Mouse (Mus musculus) midbrain, postnatal 0 days (tissue): ENCODE data around the gene Rdm1. TPM values are rescaled to one million over a fixed set of nuclear protein-coding genes. Genes with fewer than 3 reads are reported as not detected.
"Not testable (repeated sequence)": the region's sequence is repeated elsewhere in the genome, so short reads cannot be mapped to it uniquely, and the experiment has no call there.

Experiments
- ATAC-seq: fragments of 200-750 bp; cut with Nextera tagmentation; 2 replicates; pipeline ENCODE4 v1.8.0; 2017; ENCODE audit warnings: moderate number of reproducible peaks, mild to moderate bottlenecking, moderate TSS enrichment, moderate library complexity; ENCODE audit not compliant: low FRiP score
- DNase-seq: peaks from one replicate; pipeline ENCODE4 v3.0.0-alpha.2; 2015; ENCODE audit warnings: low spot score
- H3K27ac ChIP-seq: fragments of 300-500 bp; sonication (generic); 2 replicates; pipeline ENCODE4 v1.5.1; 2014; ENCODE audit warnings: low read depth, mild to moderate bottlenecking, low read length, mixed read lengths
- H3K27me3 ChIP-seq: fragments of 300-500 bp; sonication (generic); 2 replicates; pipeline ENCODE4 v1.6.1; 2014; ENCODE audit warnings: low read length, control low read depth, mixed read lengths; ENCODE audit not compliant: insufficient read depth
- H3K36me3 ChIP-seq: fragments of 300-500 bp; sonication (generic); 2 replicates; pipeline ENCODE4 v1.6.1; 2014; ENCODE audit warnings: low read length, control low read depth, mixed read lengths; ENCODE audit not compliant: insufficient read depth
- H3K4me1 ChIP-seq: fragments of 300-500 bp; sonication (generic); 2 replicates; pipeline ENCODE4 v1.6.1; 2014; ENCODE audit warnings: mild to moderate bottlenecking, control low read depth, antibody characterized with exemption, low read length, mixed read lengths; ENCODE audit not compliant: insufficient read depth
- H3K4me2 ChIP-seq: fragments of 300-500 bp; sonication (generic); 2 replicates; pipeline ENCODE4 v1.6.1; 2014; ENCODE audit warnings: low read depth, mild to moderate bottlenecking, low read length, mixed read lengths; ENCODE audit not compliant: poor library complexity, severe bottlenecking
- H3K4me3 ChIP-seq: fragments of 300-500 bp; sonication (generic); 2 replicates; pipeline ENCODE4 v1.5.1; 2014; ENCODE audit warnings: low read depth, mild to moderate bottlenecking, low read length, moderate library complexity
- H3K9ac ChIP-seq: fragments of 300-500 bp; sonication (generic); replicated peaks from 2 replicates; pipeline ENCODE4 v1.6.1; 2014; ENCODE audit warnings: mild to moderate bottlenecking, low read length, moderate library complexity, mixed read lengths; ENCODE audit not compliant: poor library complexity, severe bottlenecking
- H3K9me3 ChIP-seq: fragments of 300-500 bp; sonication (generic); 2 replicates; pipeline ENCODE4 v1.6.1; 2016; ENCODE audit warnings: low read length, control low read depth
- CTCF ChIP-seq: IDR thresholded peaks from 2 replicates; pipeline ENCODE4 v1.5.1; 2016; ENCODE audit warnings: antibody characterized with exemption, mild to moderate bottlenecking
- WGBS: fragments of 180-500 bp; shearing (Covaris S2); extraction: QIAGEN DNeasy Blood & Tissue Kit; methylation state at CpG from one replicate; pipeline ENCODE4 v1.1.7; 2014; 5-methylcytosine and 5-hydroxymethylcytosine counted together
- polyA plus RNA-seq: library from polyadenylated mRNA; unstranded; fragments of >200 nt; fragmentation: Nextera tagmentation; extraction: Ambion mirVana; gene quantifications from 2 replicates; pipeline ENCODE4 v1.2.1, GENCODE M21; 2015
- total RNA-seq: library from RNA; depleted of rRNA; stranded (reverse); fragments of >200 nt; gene quantifications from 2 replicates; pipeline ENCODE4 v1.2.3, GENCODE M21; 2014

The Rdm1 gene
- total and polyA plus RNA-seq, 2 experiments from 2014 or later: 3.6 to 8.3 TPM

DNA sequence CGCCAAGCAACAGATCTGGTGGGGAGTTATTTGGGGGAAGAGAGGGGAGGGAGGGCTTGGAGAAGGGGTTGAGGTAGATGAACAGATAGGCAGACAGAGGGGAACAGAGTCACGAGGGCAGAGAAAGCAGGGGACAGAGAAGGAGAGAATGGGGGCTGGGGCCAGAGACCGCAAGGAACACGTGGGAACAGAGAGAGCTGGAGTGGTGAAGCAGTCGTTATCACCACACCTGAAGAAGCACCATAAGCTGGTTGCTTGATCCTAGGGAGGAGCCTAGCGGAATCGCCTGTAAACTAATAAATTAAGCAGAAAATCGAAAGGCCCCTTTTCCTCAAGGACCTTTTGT lies 373 bp upstream of the Rdm1 start:
- no peak for TF ChIP-seq CTCF
- Histone ChIP-seq H3K27ac (peak overlapping the region; percentile 91), H3K4me2 (peak overlapping the region; percentile 96), H3K27me3 (no peaks in the 10 kb centered on the region), H3K4me3 (peak overlapping the region; percentile 31), H3K36me3 (no peaks in the 10 kb centered on the region), H3K9me3 (no peaks in the 10 kb centered on the region), H3K9ac (peak overlapping the region; percentile 60; the same call in 1 of the 2 replicates), H3K4me1 (no peaks in the 10 kb centered on the region)
- DNase-seq (no peak), ATAC-seq (peak; percentile 35; the same call in 1 of the 2 replicates)
- WGBS: 7% methylated on average over 8 of the region's 8 CpGs

DNA sequence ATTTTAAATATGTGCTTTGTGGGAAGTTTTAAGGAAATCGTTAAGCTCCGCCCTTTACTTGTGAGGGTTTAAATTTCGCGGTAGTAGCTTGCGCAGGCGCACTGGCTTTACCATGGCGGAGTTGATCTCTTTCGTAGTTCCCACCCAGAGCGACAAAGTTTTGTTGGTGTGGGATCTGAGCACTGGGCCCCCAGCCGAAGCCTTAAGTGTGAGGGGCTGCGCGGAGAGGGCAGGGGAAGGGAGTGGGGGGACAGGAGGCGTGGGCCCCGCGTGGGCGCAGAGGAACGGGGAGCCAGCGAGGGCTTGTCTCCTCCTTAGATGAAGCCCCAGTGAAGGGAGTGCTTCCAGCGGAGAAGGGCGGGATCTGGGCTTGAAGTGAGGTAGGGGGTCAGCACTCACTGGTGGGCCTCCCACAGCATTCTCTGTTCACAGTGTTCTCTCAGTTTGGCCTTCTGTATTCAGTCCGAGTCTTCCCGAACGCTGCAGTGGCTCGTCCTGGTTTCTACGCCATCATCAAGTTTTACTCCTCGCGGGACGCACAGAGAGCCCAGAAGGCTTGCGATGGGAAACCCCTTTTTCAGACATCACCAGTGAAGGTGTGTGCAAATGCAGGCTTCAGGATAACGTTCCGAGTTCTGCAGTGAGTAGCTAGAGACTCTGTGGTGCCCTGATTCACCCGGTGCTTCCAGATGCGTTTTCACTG lies 1.0 kb downstream of the Rdm1 start:
- DNase-seq (peak; percentile 92), ATAC-seq (peak; percentile 67)
- no peaks in the 10 kb centered on the region for H3K27me3 ChIP-seq
- WGBS: 1% methylated on average over 33 of the region's 33 CpGs
- peak overlapping the region; percentile 53 for H3K4me3 ChIP-seq
- no peaks in the 10 kb centered on the region for H3K36me3 ChIP-seq
- peak overlapping the region; percentile 96 for H3K4me2 ChIP-seq
- H3K4me1 ChIP-seq: no peaks in the 10 kb centered on the region
- TF ChIP-seq CTCF: no peak
- H3K9me3 ChIP-seq: no peaks in the 10 kb centered on the region
- peak overlapping the region; percentile 46 for H3K9ac ChIP-seq
- peak overlapping the region; percentile 71 for H3K27ac ChIP-seq

DNA sequence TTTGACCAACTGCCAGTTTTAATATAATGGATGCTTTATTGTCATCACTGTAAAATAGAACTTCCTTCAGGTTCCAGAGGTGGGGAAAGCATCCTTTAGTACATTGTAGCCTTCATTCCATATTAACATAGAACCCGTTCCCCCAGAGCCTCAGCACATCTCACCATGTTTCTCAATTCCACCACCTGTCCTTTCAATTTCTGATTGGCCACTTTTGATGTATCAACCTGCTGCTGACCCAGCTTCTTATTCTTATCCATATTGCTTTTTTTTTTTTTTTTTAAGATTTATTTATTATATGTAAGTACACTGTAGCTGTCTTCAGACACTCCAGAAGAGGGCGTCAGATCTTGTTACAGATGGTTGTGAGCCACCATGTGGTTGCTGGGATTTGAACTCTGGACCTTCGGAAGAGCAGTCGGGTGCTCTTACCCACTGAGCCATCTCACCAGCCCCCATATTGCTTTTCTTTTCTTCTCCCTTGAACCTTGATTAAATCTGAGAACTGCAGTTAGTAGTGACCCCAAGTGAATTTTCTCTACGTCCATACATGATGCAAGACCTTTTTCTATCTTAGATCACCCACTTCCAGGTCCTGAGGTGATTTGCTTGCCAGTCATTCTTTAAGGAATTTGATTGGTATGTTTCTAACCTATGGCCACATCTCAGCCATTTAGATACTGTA lies 1.9 kb downstream of the Rdm1 start:
- not testable (repeated sequence) for H3K27ac ChIP-seq, ATAC-seq, H3K36me3 ChIP-seq, H3K4me1 ChIP-seq, H3K4me3 ChIP-seq, DNase-seq, H3K27me3 ChIP-seq, H3K9ac ChIP-seq, H3K9me3 ChIP-seq
- H3K4me2 ChIP-seq: peak overlapping the region; percentile 96; the same call in 1 of the 2 replicates
- 67% methylated on average over 4 of the region's 5 CpGs for WGBS

DNA sequence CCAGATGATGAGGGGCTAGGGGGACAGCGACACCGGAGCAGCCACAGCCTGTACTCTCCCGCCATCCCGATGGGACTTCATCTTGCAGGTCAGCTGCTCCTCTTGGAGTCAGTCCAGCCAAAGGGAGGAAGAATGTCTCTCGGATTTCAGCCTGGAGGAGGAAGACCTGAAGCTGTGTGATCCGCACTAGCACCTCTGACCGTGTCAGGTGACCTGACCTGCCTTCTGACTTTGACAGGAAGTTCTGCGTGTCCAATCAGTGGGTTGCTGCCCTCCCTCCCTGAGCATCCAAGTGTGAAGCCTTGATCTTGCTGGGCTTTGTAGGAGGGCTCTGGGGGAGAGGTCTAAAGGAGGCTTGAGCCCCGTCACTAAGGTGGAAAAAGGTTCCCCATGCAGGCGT lies 8.7 kb downstream of the Rdm1 start:
- TF ChIP-seq CTCF: no peak
- ATAC-seq: no peak
- H3K4me3 ChIP-seq: no peak overlapping the region

DNA sequence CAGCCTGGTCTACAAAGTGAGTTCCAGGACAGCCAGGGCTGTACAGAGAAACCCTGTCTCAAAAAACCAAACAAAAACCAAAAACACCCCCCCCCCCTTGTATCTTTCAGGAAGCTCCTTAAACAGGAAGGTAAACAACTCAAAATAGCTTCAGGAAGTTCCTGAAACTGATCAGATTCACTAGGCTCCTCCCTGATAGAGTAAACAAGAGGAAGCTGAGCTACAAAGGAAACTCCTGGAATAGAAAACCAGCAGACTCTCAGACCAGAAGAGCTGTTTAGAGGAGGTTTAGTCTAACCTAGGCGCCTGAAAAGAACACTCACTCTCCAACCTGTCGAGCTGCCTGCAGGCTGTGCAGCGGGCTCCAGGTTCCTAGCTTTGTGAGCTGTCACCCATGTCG lies 12.8 kb downstream of the Rdm1 start:
- no peak for TF ChIP-seq CTCF
- ATAC-seq (no peak), DNase-seq (no peak)
- Histone ChIP-seq H3K4me2 (no peak overlapping the region), H3K36me3 (no peaks in the 10 kb centered on the region), H3K9ac (no peak overlapping the region), H3K4me3 (no peak overlapping the region), H3K4me1 (no peaks in the 10 kb centered on the region), H3K27me3 (no peaks in the 10 kb centered on the region), H3K9me3 (no peaks in the 10 kb centered on the region), H3K27ac (no peak overlapping the region)
- 83% methylated on average over 4 of the region's 4 CpGs for WGBS

More for the DNA sequence above, 8.7 kb downstream of the Rdm1 start:
- WGBS: 87% methylated on average over 10 of the region's 10 CpGs
- Histone ChIP-seq H3K9ac (no peak overlapping the region), H3K9me3 (no peaks in the 10 kb centered on the region), H3K4me2 (no peak overlapping the region), H3K4me1 (no peaks in the 10 kb centered on the region), H3K36me3 (no peaks in the 10 kb centered on the region), H3K27ac (no peak overlapping the region), H3K27me3 (no peaks in the 10 kb centered on the region)
- no peak for DNase-seq

DNA sequence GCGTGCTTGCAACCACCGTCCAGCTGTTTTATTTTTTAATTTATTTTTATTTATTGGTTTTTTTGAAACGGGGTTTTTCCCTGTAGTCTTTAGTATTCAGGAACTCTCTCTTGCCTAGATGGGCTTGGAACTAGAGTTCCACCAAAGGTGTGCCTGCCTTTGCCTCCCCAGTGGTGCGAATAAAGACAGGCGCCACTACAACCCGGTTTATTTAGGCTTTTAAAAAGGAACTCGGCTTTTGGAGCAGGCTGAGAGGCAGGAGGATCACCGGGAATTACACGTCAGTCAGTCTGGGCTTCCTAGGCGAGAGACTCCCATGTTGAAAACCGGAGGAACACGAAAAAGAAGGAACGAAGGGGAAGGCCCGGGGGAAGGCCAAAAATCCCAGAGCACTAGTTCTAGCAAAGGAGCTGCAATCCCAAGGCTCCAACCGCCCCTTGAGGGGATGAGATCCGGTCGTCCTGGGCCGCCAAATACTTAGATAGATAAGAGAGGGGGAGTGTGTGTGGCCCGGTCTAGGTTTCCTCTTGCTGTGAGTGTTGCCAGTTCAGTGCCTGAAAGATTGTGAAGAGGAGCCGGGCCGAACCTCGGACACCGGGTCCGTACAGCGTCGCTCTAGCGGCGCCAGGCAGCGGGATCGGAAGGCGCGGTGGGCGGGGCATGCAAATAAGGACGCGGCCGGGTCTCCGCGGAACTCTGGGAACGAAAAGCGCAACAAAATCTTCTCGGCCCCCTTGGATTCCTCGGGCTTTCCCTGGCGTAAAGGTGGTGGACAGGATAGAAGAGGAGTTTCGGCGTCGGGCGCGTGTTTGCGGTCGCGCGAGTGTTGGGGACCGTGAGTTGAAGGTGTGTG lies 14.1 kb downstream of the Rdm1 start:
- Histone ChIP-seq H3K4me2 (peak overlapping the region; percentile 34), H3K27ac (peak overlapping the region; percentile 69), H3K9ac (0 out of 2 replicates have a peak overlapping the region, but pooled peaks have one; percentile 44), H3K4me3 (peak overlapping the region; percentile 22)
- H3K27me3 ChIP-seq, H3K4me1 ChIP-seq, H3K9me3 ChIP-seq, H3K36me3 ChIP-seq: not testable (repeated sequence)
- DNase-seq (peak; percentile 73), ATAC-seq (peak; percentile 73)
- WGBS: 5% methylated on average over 44 of the region's 53 CpGs

DNA sequence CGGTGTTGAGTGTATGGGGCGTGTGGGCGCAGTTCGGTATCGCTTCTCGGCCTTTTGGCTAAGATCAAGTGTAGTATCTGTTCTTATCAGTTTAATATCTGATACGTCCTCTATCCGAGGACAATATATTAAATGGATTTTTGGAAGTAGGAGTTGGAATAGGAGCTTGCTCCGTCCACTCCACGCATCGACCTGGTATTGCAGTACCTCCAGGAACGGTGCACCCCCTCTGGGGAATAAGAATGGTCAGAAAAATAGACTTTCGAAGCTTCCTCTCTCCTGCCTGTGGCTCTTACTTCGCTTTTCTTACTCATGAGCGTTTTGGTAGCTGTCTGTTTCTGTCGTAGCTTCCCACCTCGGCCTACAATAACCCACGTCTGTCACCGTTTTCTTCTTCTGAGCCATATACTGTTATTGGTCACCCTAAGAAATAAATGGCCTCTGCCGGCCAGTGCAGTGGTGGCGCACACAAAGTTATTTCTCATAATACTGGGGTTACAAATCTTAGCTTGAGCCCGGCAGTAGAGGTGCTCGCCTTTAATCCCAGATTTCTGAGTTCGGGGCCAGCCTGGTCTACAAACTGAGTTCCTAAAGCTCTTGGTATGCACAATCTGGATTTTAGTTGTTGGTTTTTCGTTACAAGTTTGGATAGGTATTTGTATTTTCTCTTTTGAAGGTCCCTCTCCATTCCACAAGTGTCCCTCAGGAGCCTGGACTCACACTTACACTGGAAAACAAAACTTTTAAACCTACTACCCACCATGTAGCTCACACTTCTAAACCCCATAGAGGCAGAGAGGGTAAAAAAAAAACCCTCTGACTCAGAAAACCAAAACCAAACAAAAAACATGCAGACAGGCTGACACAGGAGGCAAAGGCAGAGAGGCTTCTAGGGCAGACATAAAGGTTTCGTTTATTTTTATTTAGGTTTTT lies 15.0 kb downstream of the Rdm1 start:
- 7% methylated on average over 13 of the region's 26 CpGs for WGBS
- DNase-seq (peak; percentile 76), ATAC-seq (peak; percentile 78)
- Histone ChIP-seq H3K4me2 (peak overlapping the region; percentile 34; the same call in 1 of the 2 replicates), H3K27ac (peak overlapping the region; percentile 69; the same call in 1 of the 2 replicates)
- not testable (repeated sequence) for H3K4me1 ChIP-seq, H3K27me3 ChIP-seq, H3K4me3 ChIP-seq, H3K36me3 ChIP-seq, H3K9ac ChIP-seq, H3K9me3 ChIP-seq
